22 mouse cellular contexts compared by ENCODE assay signal in genomic region chr7:49326967-49327742, GRCm38 (mm10).
DNase-seq lines count a peak whose midpoint lies in the region; ATAC-seq and TF ChIP-seq lines count a peak whose summit lies in the region.
"Had no signal": no experiment of that assay in that cellular context is flagged by ENCODE, and none has a peak within 500 bp of the region (broad histone marks: within the 10 kb centered on the region; RNA-seq: fewer than 3 reads in every experiment).

No protein-coding gene starts in this region.

- H3K9me3 ChIP-seq in intestine, embryonic 15.5 days = no peaks in the 10 kb centered on the region
- no peaks in the 10 kb centered on the region for H3K9me3 ChIP-seq in intestine, postnatal 0 days (ENCODE audit: control insufficient read depth)
- H3K9me3 ChIP-seq in intestine, embryonic 16.5 days (ENCODE audit: control insufficient read depth, low read length) = no peaks in the 10 kb centered on the region
- no peaks in the 10 kb centered on the region for H3K9me3 ChIP-seq in liver, embryonic 16.5 days (replicated peaks; ENCODE audit: control insufficient read depth, low read length)
- no peaks in the 10 kb centered on the region for H3K9me3 ChIP-seq in midbrain, embryonic 14.5 days (ENCODE audit: control insufficient read depth, low read length)
- H3K9me3 ChIP-seq: forebrain, embryonic 13.5 days had no signal

- no peak overlapping the region for H3K4me3 ChIP-seq in intestine, embryonic 15.5 days (replicated peaks)
- H3K4me3 ChIP-seq in intestine, postnatal 0 days (ENCODE audit: low read depth, low read length) = no peak overlapping the region
- no peak overlapping the region for H3K4me3 ChIP-seq in intestine, embryonic 16.5 days (ENCODE audit: low read length)
- no peak overlapping the region for H3K4me3 ChIP-seq in liver, embryonic 16.5 days (ENCODE audit: low read depth, low read length)
- no peak overlapping the region for H3K4me3 ChIP-seq in midbrain, embryonic 14.5 days (replicated peaks; ENCODE audit: low read depth, low read length)
- H3K4me3 ChIP-seq: forebrain, embryonic 13.5 days; megakaryocyte, embryonic 14.5 days had no signal

- ATAC-seq in intestine, embryonic 15.5 days = peak; percentile 44; the same call in 1 of the 2 replicates
- no peak for ATAC-seq in intestine, postnatal 0 days
- ATAC-seq in erythroblast, adult 5-6 weeks (replicated peaks; ENCODE audit: low FRiP score, poor library complexity, severe bottlenecking) = peak; percentile 59; the same call in 1 of the 2 replicates
- peak; percentile 69; the same call in 1 of the 2 replicates for ATAC-seq in intestine, embryonic 16.5 days
- ATAC-seq in liver, embryonic 16.5 days (ENCODE audit: low read depth) = peak; percentile 88
- ATAC-seq in midbrain, embryonic 14.5 days (ENCODE audit: low FRiP score, low TSS enrichment) = no peak
- ATAC-seq: forebrain, embryonic 13.5 days; Patski had no signal

- DNase-seq in thymus, postnatal 0 days (ENCODE audit: low spot score) = no peak
- DNase-seq in right cerebral cortex, postnatal 4 days = no peak
- no peak for DNase-seq in midbrain, embryonic 14.5 days
- DNase-seq: adrenal gland, postnatal 10 days; cerebellum, adult 11 months; cerebellum, postnatal 10 days; embryo, embryonic 11 days; gastrocnemius, postnatal 10 days; kidney, adult 11 months; kidney, postnatal 10 days; left cerebral cortex, postnatal 4 days; lung, postnatal 14 days; thymus, adult 18-20 months had no signal

- H3K9ac ChIP-seq in intestine, embryonic 15.5 days = no peak overlapping the region
- no peak overlapping the region for H3K9ac ChIP-seq in intestine, postnatal 0 days (ENCODE audit: low read depth, low read length)
- no peak overlapping the region for H3K9ac ChIP-seq in intestine, embryonic 16.5 days (ENCODE audit: low read depth, low read length)
- H3K9ac ChIP-seq in liver, embryonic 16.5 days (ENCODE audit: low read depth, low read length) = peak overlapping the region; percentile 5; the same call in 1 of the 2 replicates
- no peak overlapping the region for H3K9ac ChIP-seq in midbrain, embryonic 14.5 days (replicated peaks; ENCODE audit: low read length)
- H3K9ac ChIP-seq: forebrain, embryonic 13.5 days; hindbrain, embryonic 14.5 days had no signal

- peaks cover 14% of the 10 kb centered on the region for H3K4me1 ChIP-seq in intestine, embryonic 15.5 days (replicated peaks)
- no peaks in the 10 kb centered on the region for H3K4me1 ChIP-seq in intestine, postnatal 0 days (replicated peaks; ENCODE audit: control insufficient read depth, insufficient read depth, low read length)
- H3K4me1 ChIP-seq in intestine, embryonic 16.5 days (ENCODE audit: control insufficient read depth, insufficient read depth, low read length) = peaks cover 26% of the 10 kb centered on the region
- peaks cover 38% of the 10 kb centered on the region for H3K4me1 ChIP-seq in liver, embryonic 16.5 days (ENCODE audit: control insufficient read depth, low read depth, low read length)
- peaks cover 12% of the 10 kb centered on the region; the same call in 1 of the 2 replicates for H3K4me1 ChIP-seq in midbrain, embryonic 14.5 days (ENCODE audit: control insufficient read depth, insufficient read depth, low read length)
- H3K4me1 ChIP-seq: megakaryocyte, embryonic 14.5 days had no signal

- H3K27me3 ChIP-seq in intestine, embryonic 15.5 days (replicated peaks) = no peaks in the 10 kb centered on the region
- no peaks in the 10 kb centered on the region for H3K27me3 ChIP-seq in intestine, postnatal 0 days (replicated peaks; ENCODE audit: control insufficient read depth, insufficient read depth, low read length)
- no peaks in the 10 kb centered on the region for H3K27me3 ChIP-seq in intestine, embryonic 16.5 days (replicated peaks; ENCODE audit: control insufficient read depth, insufficient read depth, low read length)
- no peaks in the 10 kb centered on the region for H3K27me3 ChIP-seq in liver, embryonic 16.5 days (ENCODE audit: control insufficient read depth, insufficient read depth, low read depth, low read length)
- H3K27me3 ChIP-seq in midbrain, embryonic 14.5 days (ENCODE audit: control insufficient read depth, insufficient read depth, low read length) = no peaks in the 10 kb centered on the region
- H3K27me3 ChIP-seq: forebrain, embryonic 13.5 days; megakaryocyte, embryonic 14.5 days; Patski had no signal

- no peak overlapping the region for H3K4me2 ChIP-seq in intestine, embryonic 15.5 days (replicated peaks)
- no peak overlapping the region for H3K4me2 ChIP-seq in intestine, postnatal 0 days (replicated peaks; ENCODE audit: low read depth)
- no peak overlapping the region for H3K4me2 ChIP-seq in intestine, embryonic 16.5 days (ENCODE audit: low read depth, low read length)
- peak overlapping the region; percentile 21; the same call in 1 of the 2 replicates for H3K4me2 ChIP-seq in liver, embryonic 16.5 days (ENCODE audit: low read depth, low read length)
- H3K4me2 ChIP-seq in midbrain, embryonic 14.5 days (ENCODE audit: low read length) = no peak overlapping the region
- H3K4me2 ChIP-seq: forebrain, embryonic 13.5 days; hindbrain, embryonic 14.5 days had no signal

- no peak overlapping the region for H3K27ac ChIP-seq in intestine, embryonic 15.5 days
- no peak overlapping the region for H3K27ac ChIP-seq in intestine, postnatal 0 days (ENCODE audit: low read depth, low read length)
- H3K27ac ChIP-seq in intestine, embryonic 16.5 days (ENCODE audit: low read length) = no peak overlapping the region
- peak overlapping the region; percentile 76 for H3K27ac ChIP-seq in liver, embryonic 16.5 days (ENCODE audit: low read length)
- no peak overlapping the region for H3K27ac ChIP-seq in midbrain, embryonic 14.5 days (replicated peaks; ENCODE audit: low read depth, low read length)
- H3K27ac ChIP-seq: forebrain, embryonic 13.5 days; hindbrain, embryonic 14.5 days had no signal

- 72% methylated on average over 9 of the region's 9 CpGs for WGBS in intestine, embryonic 15.5 days
- WGBS in intestine, postnatal 0 days = 69% methylated on average over 9 of the region's 9 CpGs
- WGBS in intestine, embryonic 16.5 days = 69% methylated on average over 9 of the region's 9 CpGs
- 26% methylated on average over 9 of the region's 9 CpGs for WGBS in liver, embryonic 16.5 days (ENCODE audit: insufficient replicate concordance)
- WGBS in midbrain, embryonic 14.5 days = 83% methylated on average over 9 of the region's 9 CpGs

- no peaks in the 10 kb centered on the region for H3K36me3 ChIP-seq in intestine, embryonic 15.5 days
- H3K36me3 ChIP-seq in intestine, postnatal 0 days (ENCODE audit: control insufficient read depth, insufficient read depth) = peaks cover 6% of the 10 kb centered on the region; the same call in 1 of the 2 replicates
- no peaks in the 10 kb centered on the region; the same call in 1 of the 2 replicates for H3K36me3 ChIP-seq in intestine, embryonic 16.5 days (ENCODE audit: control insufficient read depth, insufficient read depth, low read length)
- H3K36me3 ChIP-seq in liver, embryonic 16.5 days (ENCODE audit: control insufficient read depth, insufficient read depth) = no peaks in the 10 kb centered on the region
- H3K36me3 ChIP-seq in midbrain, embryonic 14.5 days (ENCODE audit: control insufficient read depth, insufficient read depth, low read length) = no peaks in the 10 kb centered on the region

- no peak for TF ChIP-seq CTCF in intestine, postnatal 0 days (IDR thresholded peaks at IDR 0.05; ENCODE audit: low read depth)

Comparison
In these comparisons a context has a peak if more than half of its experiments do, and no peak if none do; other contexts are left out.
1. ATAC-seq: peak in intestine, embryonic 15.5 days (single experiment), erythroblast, adult 5-6 weeks (single experiment), intestine, embryonic 16.5 days (single experiment) and liver, embryonic 16.5 days (single experiment); none in intestine, postnatal 0 days (single experiment) and midbrain, embryonic 14.5 days (single experiment).